Mouse (Mus musculus) erythroblast, embryonic 14.5 days (primary cell): ENCODE results near the gene Cct5.

ENCODE experiments used
- GATA1 ChIP-seq: IDR thresholded peaks from 2 replicates; pipeline ENCODE4 v1.6.1; 2012; ENCODE audit warnings: low read length, inconsistent platforms, mixed read lengths
- TAL1 ChIP-seq: IDR thresholded peaks from 3 replicates; pipeline ENCODE4 v1.6.1; 2012; ENCODE audit warnings: low read length, inconsistent platforms, mixed read lengths

DNA sequence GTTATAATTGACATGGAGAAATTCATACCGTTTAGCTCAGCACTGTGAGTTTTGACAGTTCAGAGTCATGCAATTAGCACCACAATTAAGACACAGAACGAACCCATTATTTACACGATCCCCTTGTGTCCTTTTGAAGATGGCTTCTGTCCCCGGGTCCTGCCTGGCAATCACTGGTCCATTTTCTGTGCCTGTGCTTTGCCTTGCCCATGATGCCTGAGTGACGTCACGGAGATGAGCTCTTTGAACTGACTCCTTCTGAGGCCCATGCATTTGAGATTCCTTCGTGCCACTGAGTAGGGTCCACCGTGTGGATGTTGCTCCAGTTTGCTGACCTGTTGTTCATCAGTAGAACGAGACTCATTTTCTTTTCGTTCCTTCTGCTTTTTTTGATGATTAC is 26.6 kb upstream of the Cct5 start:
- TF ChIP-seq GATA1 (no peak), TAL1 (no peak)
